Mouse (Mus musculus): ENCODE data around the gene Unc13a. TPM values are rescaled to one million over a fixed set of nuclear protein-coding genes. Genes with fewer than 3 reads are reported as not detected.
A peak's percentile ranks its signal among the peaks of the same experiment; 100 is the strongest.

The Unc13a gene
- total and polyA plus RNA-seq, 3 experiments = 4.6 to 7.3 (median 5.2) TPM

DNA sequence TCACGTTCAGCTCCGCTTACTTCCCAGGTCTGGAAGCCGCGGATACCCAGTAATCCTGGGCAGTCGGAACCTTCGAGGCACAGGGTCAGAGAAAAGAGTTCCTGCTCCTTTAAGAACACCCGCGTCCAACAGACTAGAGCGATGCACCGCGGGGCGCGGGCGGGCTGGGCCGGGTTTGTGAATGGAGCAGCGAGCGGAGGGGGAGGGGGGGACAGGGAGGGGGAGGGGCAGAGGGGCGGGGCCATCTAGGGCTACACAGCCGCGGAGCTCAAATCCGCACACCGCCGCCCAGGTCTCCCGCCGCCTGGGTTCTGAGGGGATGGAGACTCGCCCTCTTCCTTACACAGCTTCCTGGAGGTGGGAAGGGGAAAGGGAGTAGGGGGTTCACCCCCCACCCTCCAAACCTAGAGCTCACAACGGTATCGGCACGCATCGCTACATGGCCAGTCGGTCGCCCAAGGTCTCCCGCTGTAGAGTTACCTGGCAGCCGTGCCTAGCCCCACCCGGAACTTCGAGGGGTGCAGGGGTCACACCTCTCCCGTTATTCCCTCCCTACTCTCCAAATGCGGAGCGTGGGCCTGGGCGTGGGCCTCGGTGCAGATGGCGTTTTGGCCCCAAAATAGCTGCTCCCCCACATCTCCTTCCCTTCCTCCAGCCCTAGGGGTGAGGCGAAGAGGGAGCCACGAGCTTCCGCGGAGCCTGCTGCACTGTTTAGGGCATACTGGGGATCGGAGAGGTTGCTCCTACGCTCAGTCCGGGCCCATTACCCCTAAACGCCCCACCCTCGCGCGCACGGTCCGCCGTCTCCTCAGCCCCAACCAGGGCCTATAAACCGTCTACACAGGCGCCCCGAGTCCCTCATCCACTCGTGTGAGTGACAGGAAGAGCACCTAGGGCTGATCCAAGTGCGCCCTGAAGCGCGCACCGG, 672 bp downstream of the Unc13a start:
- DNase-seq (ENCODE audit: low spot score) (peak; percentile 42), ATAC-seq (ENCODE audit: extremely low read depth, insufficient number of reproducible peaks, low FRiP score, poor library complexity, severe bottlenecking) (no peak)
- H3K36me3 ChIP-seq (replicated peaks) = peaks cover 5% of the 10 kb centered on the region
- peaks cover 41% of the 10 kb centered on the region for H3K27me3 ChIP-seq (ENCODE audit: insufficient read depth, low read length)
- H3K4me3 ChIP-seq (ENCODE audit: low read depth, low read length) = peak overlapping the region; percentile 74
- no peaks in the 10 kb centered on the region for H3K9me3 ChIP-seq (replicated peaks)
- H3K4me1 ChIP-seq (ENCODE audit: insufficient read depth, low read depth, low read length) = peaks cover 74% of the 10 kb centered on the region
- TF ChIP-seq GATA1 (IDR thresholded peaks at IDR 0.05; ENCODE audit: borderline replicate concordance, low read length) = no peak
- TF ChIP-seq GATA2 (IDR thresholded peaks at IDR 0.05; ENCODE audit: borderline replicate concordance, low read depth, low read length) = no peak
- TF ChIP-seq POLR2AphosphoS5 (IDR thresholded peaks at IDR 0.05; ENCODE audit: insufficient replicate concordance, low read depth, low read length) = no peak
- TF ChIP-seq CTCF (IDR thresholded peaks at IDR 0.05; ENCODE audit: low read depth, low read length) = no peak
- no peak for TF ChIP-seq TAL1 (conservative IDR thresholded peaks at IDR 0.05; ENCODE audit: low read depth, low read length)

GRCm38 (mm10) chr8:71670198-71670597, 1.4 kb downstream of the Unc13a start:
- DNase-seq (ENCODE audit: low spot score) (peak; percentile 32), ATAC-seq (ENCODE audit: extremely low read depth, insufficient number of reproducible peaks, low FRiP score, poor library complexity, severe bottlenecking) (no peak)
- Histone ChIP-seq H3K9me3 (replicated peaks) (no peaks in the 10 kb centered on the region), H3K4me3 (ENCODE audit: low read depth, low read length) (peak overlapping the region; percentile 74), H3K36me3 (replicated peaks) (peaks cover 1% of the 10 kb centered on the region), H3K4me1 (ENCODE audit: insufficient read depth, low read depth, low read length) (peaks cover 71% of the 10 kb centered on the region), H3K27me3 (ENCODE audit: insufficient read depth, low read length) (peaks cover 41% of the 10 kb centered on the region)
- no peak for TF ChIP-seq CTCF (IDR thresholded peaks at IDR 0.05; ENCODE audit: low read depth, low read length)

GRCm38 (mm10) chr8:71668220-71668975, 3.2 kb downstream of the Unc13a start:
- Histone ChIP-seq H3K36me3 (replicated peaks) (no peaks in the 10 kb centered on the region), H3K4me3 (ENCODE audit: low read depth, low read length) (peak overlapping the region; percentile 69), H3K9me3 (replicated peaks) (no peaks in the 10 kb centered on the region), H3K27me3 (ENCODE audit: insufficient read depth, low read length) (peaks cover 49% of the 10 kb centered on the region), H3K4me1 (ENCODE audit: insufficient read depth, low read depth, low read length) (peaks cover 77% of the 10 kb centered on the region)
- ATAC-seq (ENCODE audit: extremely low read depth, insufficient number of reproducible peaks, low FRiP score, poor library complexity, severe bottlenecking) (0 out of 2 replicates have a peak, but pooled peaks have one; percentile 16), DNase-seq (ENCODE audit: low spot score) (peak; percentile 53)
- TF ChIP-seq TAL1 (conservative IDR thresholded peaks at IDR 0.05; ENCODE audit: low read depth, low read length) (no peak), GATA2 (IDR thresholded peaks at IDR 0.05; ENCODE audit: borderline replicate concordance, low read depth, low read length) (no peak), CTCF (IDR thresholded peaks at IDR 0.05; ENCODE audit: low read depth, low read length) (no peak), GATA1 (IDR thresholded peaks at IDR 0.05; ENCODE audit: borderline replicate concordance, low read length) (no peak), POLR2AphosphoS5 (IDR thresholded peaks at IDR 0.05; ENCODE audit: insufficient replicate concordance, low read depth, low read length) (no peak)

DNA sequence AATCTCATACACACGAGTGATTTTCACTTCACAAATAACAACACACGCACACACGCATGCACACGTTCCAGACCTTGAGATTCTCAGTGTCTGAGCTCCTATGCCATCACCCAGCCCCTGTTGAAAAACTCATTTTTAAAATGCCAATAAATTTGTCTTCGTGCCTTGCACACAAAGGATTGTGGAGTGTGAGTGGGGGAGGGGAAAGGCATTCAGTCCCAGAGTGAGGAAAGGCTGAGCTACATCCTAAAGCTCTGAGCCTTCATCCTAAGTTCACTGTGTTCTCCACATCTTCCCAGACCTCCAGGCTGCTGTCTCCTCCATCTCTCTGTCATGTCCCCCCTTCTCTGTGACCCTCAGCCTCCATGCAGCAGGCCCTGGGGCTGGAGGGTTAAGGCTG, 4.3 kb downstream of the Unc13a start:
- Histone ChIP-seq H3K36me3 (replicated peaks) (peaks cover 4% of the 10 kb centered on the region), H3K27me3 (ENCODE audit: insufficient read depth, low read length) (peaks cover 58% of the 10 kb centered on the region), H3K4me1 (ENCODE audit: insufficient read depth, low read depth, low read length) (peaks cover 70% of the 10 kb centered on the region), H3K4me3 (ENCODE audit: low read depth, low read length) (peak overlapping the region; percentile 48; the same call in 1 of the 2 replicates), H3K9me3 (replicated peaks) (no peaks in the 10 kb centered on the region)
- TF ChIP-seq GATA2 (IDR thresholded peaks at IDR 0.05; ENCODE audit: borderline replicate concordance, low read depth, low read length) = no peak
- no peak for TF ChIP-seq CTCF (IDR thresholded peaks at IDR 0.05; ENCODE audit: low read depth, low read length)
- no peak for TF ChIP-seq GATA1 (IDR thresholded peaks at IDR 0.05; ENCODE audit: borderline replicate concordance, low read length)
- no peak for TF ChIP-seq TAL1 (conservative IDR thresholded peaks at IDR 0.05; ENCODE audit: low read depth, low read length)
- no peak for TF ChIP-seq POLR2AphosphoS5 (IDR thresholded peaks at IDR 0.05; ENCODE audit: insufficient replicate concordance, low read depth, low read length)
- DNase-seq (ENCODE audit: low spot score) (no peak), ATAC-seq (ENCODE audit: extremely low read depth, insufficient number of reproducible peaks, low FRiP score, poor library complexity, severe bottlenecking) (no peak)

- Histone ChIP-seq H3K4me3 (ENCODE audit: low read depth, low read length) (no peak overlapping the region; the same call in 1 of the 2 replicates), H3K4me1 (ENCODE audit: insufficient read depth, low read depth, low read length) (peaks cover 66% of the 10 kb centered on the region), H3K36me3 (replicated peaks) (peaks cover 5% of the 10 kb centered on the region), H3K27me3 (ENCODE audit: insufficient read depth, low read length) (peaks cover 62% of the 10 kb centered on the region), H3K9me3 (replicated peaks) (no peaks in the 10 kb centered on the region)
- no peak for DNase-seq (ENCODE audit: low spot score)
- ATAC-seq (ENCODE audit: extremely low read depth, insufficient number of reproducible peaks, low FRiP score, poor library complexity, severe bottlenecking) = no peak
- TF ChIP-seq POLR2AphosphoS5 (IDR thresholded peaks at IDR 0.05; ENCODE audit: insufficient replicate concordance, low read depth, low read length) = no peak
- no peak for TF ChIP-seq GATA2 (IDR thresholded peaks at IDR 0.05; ENCODE audit: borderline replicate concordance, low read depth, low read length)
- TF ChIP-seq GATA1 (IDR thresholded peaks at IDR 0.05; ENCODE audit: borderline replicate concordance, low read length) = no peak
- TF ChIP-seq TAL1 (conservative IDR thresholded peaks at IDR 0.05; ENCODE audit: low read depth, low read length) = no peak
- TF ChIP-seq CTCF (IDR thresholded peaks at IDR 0.05; ENCODE audit: low read depth, low read length) = no peak
These were observed 4.7 kb downstream of the Unc13a start for GRCm38 (mm10) chr8:71666855-71667254.
